Mouse (Mus musculus) heart, adult 2 months (tissue): ENCODE data around the gene Nabp2. TPM values are rescaled to one million over a fixed set of nuclear protein-coding genes. Genes with fewer than 3 reads are reported as not detected.
A peak's percentile ranks its signal among the peaks of the same experiment; 100 is the strongest.

Experiments
- DNase-seq, 2 experiments: peaks; one replicate each; pipeline ENCODE4 v3.0.0; 2021
- H3K27ac ChIP-seq: fragments of 200-600 bp; 2 replicates; pipeline ENCODE4 v1.8.1; 2022
- H3K27me3 ChIP-seq: fragments of 200-500 bp; 2 replicates; pipeline ENCODE4 v1.6.1; 2012; ENCODE audit warnings: mild to moderate bottlenecking, low read length, inconsistent platforms, mixed read lengths; ENCODE audit not compliant: control insufficient read depth, insufficient read depth
- H3K36me3 ChIP-seq: fragments of 200-500 bp; 2 replicates; pipeline ENCODE4 v1.6.1; 2012; ENCODE audit warnings: low read length, inconsistent platforms; ENCODE audit not compliant: control insufficient read depth, insufficient read depth
- H3K4me1 ChIP-seq: fragments of 200-500 bp; 2 replicates; pipeline ENCODE4 v1.6.1; 2011; ENCODE audit warnings: low read length; ENCODE audit not compliant: control insufficient read depth, insufficient read depth
- H3K4me3 ChIP-seq: fragments of 200-600 bp; 2 replicates; pipeline ENCODE4 v1.8.1; 2022
- H3K79me2 ChIP-seq: fragments of 200-500 bp; replicated peaks from 2 replicates; pipeline ENCODE4 v1.6.1; 2012; ENCODE audit warnings: mild to moderate bottlenecking, inconsistent platforms, low read length, moderate library complexity, mixed read lengths; ENCODE audit not compliant: control insufficient read depth, insufficient read depth
- H3K9ac ChIP-seq: fragments of 200-500 bp; 2 replicates; pipeline ENCODE4 v1.6.1; 2012; ENCODE audit warnings: low read depth, mild to moderate bottlenecking, control low read depth, inconsistent platforms, low read length, mixed read lengths
- CTCF ChIP-seq: fragments of 200-600 bp; IDR thresholded peaks from 2 replicates; pipeline ENCODE4 v1.8.1; 2022; ENCODE audit warnings: antibody characterized with exemption, mild to moderate bottlenecking, moderate library complexity
- EP300 ChIP-seq: fragments of 200-500 bp; IDR thresholded peaks from 2 replicates; pipeline ENCODE4 v1.6.1; 2011; ENCODE audit warnings: low read depth, low read length, control low read depth; ENCODE audit not compliant: insufficient read depth
- POLR2A ChIP-seq: fragments of 200-500 bp; IDR thresholded peaks from 2 replicates; pipeline ENCODE4 v1.6.1; 2011; ENCODE audit warnings: mild to moderate bottlenecking, low read depth, low read length, control low read depth; ENCODE audit not compliant: insufficient read depth
- WGBS: fragments of 180-500 bp; shearing (Covaris S2); methylation state at CpG from one replicate; pipeline ENCODE4 v1.1.7; 2018; 5-methylcytosine and 5-hydroxymethylcytosine counted together
- intact Hi-C: fragments of 180-260 bp; cut with DNase I; formaldehyde crosslinking; loops from one replicate; pipeline ENCODE4 v1.15.1; 2025
- polyA plus RNA-seq: library from polyadenylated mRNA; depleted of rRNA; stranded (reverse); fragments of >200 nt; gene quantifications from 2 replicates; pipeline ENCODE4 v1.2.3, GENCODE M21; 2012
- total RNA-seq, 2 experiments: library from RNA; stranded (reverse); gene quantifications; 2 replicates each; pipeline ENCODE4 v1.2.3; 2021

The Nabp2 gene
- total and polyA plus RNA-seq, 3 experiments: 25.1 to 48.2 (median 45.2) TPM

DNA sequence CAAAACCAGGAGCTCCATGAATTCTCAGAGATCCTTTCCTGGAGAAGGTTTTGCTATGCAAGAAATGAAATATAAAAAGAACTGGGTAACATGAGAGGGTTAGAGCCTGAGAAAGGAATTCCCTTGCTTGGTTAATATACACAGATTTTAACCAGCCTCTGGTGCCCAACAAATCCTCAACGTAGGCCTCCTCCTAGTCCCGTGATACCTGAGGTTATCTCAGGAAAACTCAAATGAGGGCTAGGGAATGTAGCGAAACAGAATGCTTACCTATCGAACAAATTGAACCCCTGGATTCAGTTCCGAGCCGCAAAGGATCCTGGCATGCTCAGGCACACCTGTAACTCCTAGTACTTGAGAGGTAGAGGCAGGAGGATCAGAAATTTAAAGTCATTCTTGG lies 46.4 kb upstream of the Nabp2 start:
- no peak overlapping the region for H3K4me3 ChIP-seq

DNA sequence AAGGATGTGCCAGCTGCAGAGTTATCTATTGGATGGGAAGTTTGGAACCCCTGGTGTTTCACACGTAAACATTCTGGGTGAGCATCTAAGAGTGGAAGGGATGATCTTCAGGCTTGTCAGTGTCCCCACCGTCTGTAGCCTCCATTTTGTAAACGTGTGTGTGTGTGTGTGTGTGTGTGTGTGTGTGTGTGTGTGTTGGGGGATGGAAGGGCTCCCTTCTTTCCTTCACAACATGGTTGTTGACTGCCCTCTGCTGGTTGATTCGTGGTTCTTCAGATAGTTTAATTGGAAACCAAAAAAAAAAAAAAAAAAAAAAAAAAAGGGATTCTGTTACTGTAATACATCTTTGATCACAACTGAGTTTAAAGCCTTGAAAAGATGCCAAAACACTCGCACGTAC lies 44.0 kb upstream of the Nabp2 start:
- WGBS: 3% methylated on average over 6 of the region's 6 CpGs
- DNase-seq: peak; percentile 55 to 58
- H3K4me3 ChIP-seq: no peak overlapping the region
- peak overlapping the region; percentile 3; the same call in 1 of the 2 replicates for H3K9ac ChIP-seq
- H3K27me3 ChIP-seq: no peaks in the 10 kb centered on the region
- no peaks in the 10 kb centered on the region for H3K79me2 ChIP-seq
- no peak overlapping the region for H3K27ac ChIP-seq
- peaks cover 4% of the 10 kb centered on the region for H3K4me1 ChIP-seq
- no peaks in the 10 kb centered on the region for H3K36me3 ChIP-seq
- TF ChIP-seq EP300 (peak; percentile 82; the same call in 1 of the 2 replicates), POLR2A (no peak), CTCF (peak; percentile 70)
- intact Hi-C loops: loop anchor here (1.0 to 5.0 kb wide), 3 partner anchors 45 to 120 kb away; no protein-coding TSS in a partner anchor

More for the DNA sequence above, 46.4 kb upstream of the Nabp2 start:
- intact Hi-C loops: loop anchor here (2.0 to 5.0 kb wide), 2 partner anchors 81 to 95 kb away; partner anchors contain the start of gene Ankrd52
- TF ChIP-seq CTCF: no peak
- H3K27me3 ChIP-seq: no peaks in the 10 kb centered on the region
- no peak overlapping the region for H3K9ac ChIP-seq
- H3K79me2 ChIP-seq: no peaks in the 10 kb centered on the region
- H3K4me1 ChIP-seq: peaks cover 5% of the 10 kb centered on the region
- no peak overlapping the region for H3K27ac ChIP-seq
- no peak for DNase-seq
- peaks cover 2% of the 10 kb centered on the region for H3K36me3 ChIP-seq
- 93% methylated on average over 6 of the region's 6 CpGs for WGBS

DNA sequence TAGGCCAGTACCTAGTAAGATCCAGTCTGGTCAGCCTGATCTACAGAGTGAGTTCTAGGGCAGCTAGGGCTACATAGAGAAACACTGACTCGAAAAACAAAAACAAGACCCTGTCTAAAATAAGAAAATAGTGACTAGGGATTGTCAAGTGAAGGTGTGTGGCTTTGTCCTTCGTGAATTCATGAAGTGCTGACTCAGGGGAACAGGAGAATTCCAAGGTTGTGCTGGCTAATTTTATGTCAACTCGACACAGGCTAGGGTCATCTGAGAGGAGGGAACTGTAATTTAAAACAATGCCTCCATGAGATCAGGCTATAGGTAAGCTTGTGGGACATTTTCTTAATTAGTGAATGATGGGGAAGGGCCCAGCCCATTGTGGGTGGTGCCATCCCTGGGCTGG lies 43.2 kb upstream of the Nabp2 start:
- WGBS: 76% methylated on average over 3 of the region's 3 CpGs
- Histone ChIP-seq H3K79me2 (no peaks in the 10 kb centered on the region), H3K9ac (no peak overlapping the region), H3K27ac (no peak overlapping the region), H3K4me3 (no peak overlapping the region), H3K27me3 (no peaks in the 10 kb centered on the region), H3K36me3 (no peaks in the 10 kb centered on the region), H3K4me1 (peaks cover 2% of the 10 kb centered on the region; the same call in 1 of the 2 replicates)
- intact Hi-C loops: no loop called here
- no peak for TF ChIP-seq POLR2A
- TF ChIP-seq CTCF: no peak
- no peak for TF ChIP-seq EP300
- DNase-seq: no peak

DNA sequence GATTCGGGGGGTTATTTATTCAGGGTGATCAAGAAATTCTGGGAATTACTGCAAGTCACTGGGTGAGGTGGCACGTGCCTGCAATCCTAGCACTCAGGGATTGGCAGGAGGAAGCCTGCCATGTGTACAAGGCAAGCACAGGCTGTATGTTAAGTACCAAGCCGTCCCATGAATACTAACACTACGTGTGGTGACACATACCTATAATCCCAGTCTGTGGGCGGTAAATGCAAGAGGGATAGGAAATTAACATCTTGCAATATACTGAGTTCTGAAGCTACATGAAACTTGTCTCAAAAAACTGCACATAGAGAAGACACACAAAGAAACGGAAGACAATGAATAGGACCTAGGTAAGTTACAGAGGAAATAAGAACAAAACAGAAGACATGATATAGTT lies 39.7 kb upstream of the Nabp2 start:
- Histone ChIP-seq H3K79me2 (no peaks in the 10 kb centered on the region), H3K4me3 (no peak overlapping the region), H3K36me3 (no peaks in the 10 kb centered on the region), H3K27me3 (no peaks in the 10 kb centered on the region), H3K27ac (no peak overlapping the region), H3K9ac (no peak overlapping the region), H3K4me1 (peaks cover 2% of the 10 kb centered on the region; the same call in 1 of the 2 replicates)
- TF ChIP-seq POLR2A: no peak
- no peak for TF ChIP-seq EP300
- TF ChIP-seq CTCF: no peak
- intact Hi-C loops: no loop called here
- WGBS: 77% methylated on average over 6 of the region's 6 CpGs
- DNase-seq: no peak

DNA sequence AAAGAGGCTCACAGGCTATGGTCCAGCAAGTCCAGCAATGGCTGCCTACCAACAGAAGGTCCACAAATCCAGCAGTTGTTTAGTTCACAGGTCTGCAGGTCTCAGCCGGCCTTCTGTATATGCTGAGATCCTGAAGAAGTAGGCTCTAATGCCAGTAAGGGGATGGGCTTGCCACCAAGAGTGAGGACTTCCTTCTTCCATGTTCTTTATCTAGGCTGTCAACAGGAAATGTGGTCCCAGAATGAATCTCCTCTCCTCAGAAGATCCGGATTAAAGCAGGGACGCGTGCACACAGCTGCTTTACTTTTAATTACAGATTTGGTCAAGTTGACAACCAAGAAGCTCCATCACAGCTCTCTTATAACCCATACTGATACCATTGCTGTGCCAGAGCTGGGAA lies 34.1 kb upstream of the Nabp2 start:
- no peaks in the 10 kb centered on the region for H3K4me1 ChIP-seq
- 33% methylated on average over 4 of the region's 4 CpGs for WGBS
- intact Hi-C loops: no loop called here
- no peaks in the 10 kb centered on the region for H3K27me3 ChIP-seq
- no peaks in the 10 kb centered on the region for H3K79me2 ChIP-seq
- no peak overlapping the region for H3K9ac ChIP-seq
- DNase-seq: no peak
- H3K27ac ChIP-seq: peak overlapping the region; percentile 18; the same call in 1 of the 2 replicates
- H3K4me3 ChIP-seq: no peak overlapping the region
- no peaks in the 10 kb centered on the region for H3K36me3 ChIP-seq
- no peak for TF ChIP-seq EP300
- no peak for TF ChIP-seq CTCF
- no peak for TF ChIP-seq POLR2A

DNA sequence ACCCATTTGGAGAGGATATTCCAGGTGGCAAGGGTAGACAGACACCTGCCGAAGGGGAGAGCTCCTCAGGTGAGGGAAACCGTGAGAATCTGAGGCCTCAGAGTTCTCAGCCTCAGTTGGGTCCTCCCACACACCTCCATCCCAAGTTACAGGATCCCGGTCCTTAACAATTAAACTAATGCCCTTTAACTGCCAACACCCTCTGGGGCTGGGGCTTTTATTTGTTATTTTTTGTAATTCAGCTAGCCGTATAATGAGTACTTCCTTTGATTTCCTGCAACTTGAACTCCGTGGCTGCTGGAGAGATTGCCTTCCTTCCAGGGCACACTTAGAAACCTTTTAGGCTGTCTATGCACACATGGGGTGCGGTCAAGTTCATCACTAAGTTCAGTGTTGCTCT lies 33.1 kb upstream of the Nabp2 start:
- H3K9ac ChIP-seq: no peak overlapping the region
- H3K79me2 ChIP-seq: no peaks in the 10 kb centered on the region
- no peak overlapping the region for H3K4me3 ChIP-seq
- no peak for DNase-seq
- H3K36me3 ChIP-seq: no peaks in the 10 kb centered on the region
- no peak overlapping the region for H3K27ac ChIP-seq
- peaks cover 2% of the 10 kb centered on the region for H3K4me1 ChIP-seq
- TF ChIP-seq POLR2A (no peak), CTCF (no peak), EP300 (no peak)
- intact Hi-C loops: no loop called here
- WGBS: 49% methylated on average over 6 of the region's 6 CpGs
- H3K27me3 ChIP-seq: no peaks in the 10 kb centered on the region

DNA sequence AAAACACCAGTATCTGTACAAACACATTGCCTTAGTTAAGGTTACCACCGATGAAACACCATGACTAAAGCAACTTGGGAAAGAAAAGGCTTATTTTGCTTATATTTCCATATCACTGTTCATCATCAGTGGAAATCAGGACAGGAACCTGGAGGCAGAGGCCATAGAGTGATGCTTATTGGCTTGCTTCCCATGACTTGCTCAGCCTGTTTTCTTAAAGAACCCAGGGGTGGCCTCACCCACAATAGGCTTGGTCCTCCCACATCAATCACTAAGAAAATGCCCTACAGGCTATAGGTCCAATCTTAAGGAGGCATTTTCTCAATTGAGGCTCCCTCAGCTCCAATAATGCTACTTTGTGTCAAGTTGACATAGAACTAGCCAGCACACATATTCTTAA lies 31.4 kb upstream of the Nabp2 start:
- H3K4me1 ChIP-seq: peaks cover 3% of the 10 kb centered on the region
- intact Hi-C loops: no loop called here
- TF ChIP-seq CTCF (no peak), POLR2A (no peak), EP300 (no peak)
- no peak overlapping the region for H3K9ac ChIP-seq
- DNase-seq: no peak
- no peaks in the 10 kb centered on the region for H3K27me3 ChIP-seq
- no peaks in the 10 kb centered on the region for H3K79me2 ChIP-seq
- no peak overlapping the region for H3K27ac ChIP-seq
- H3K36me3 ChIP-seq: no peaks in the 10 kb centered on the region
- H3K4me3 ChIP-seq: no peak overlapping the region
- WGBS: 68% methylated on average over 1 of the region's 1 CpGs
